Mouse (Mus musculus) hindbrain, embryonic 13.5 days (tissue): ENCODE results near the gene Eif1ad. TPM values are rescaled to one million over a fixed set of nuclear protein-coding genes. Genes with fewer than 3 reads are reported as not detected.
A peak's percentile ranks its signal among the peaks of the same experiment; 100 is the strongest.

ENCODE experiments used
- ATAC-seq: fragments of 200-750 bp; cut with Nextera tagmentation; 2 replicates; pipeline ENCODE4 v1.8.0; 2017; ENCODE audit warnings: moderate TSS enrichment; ENCODE audit not compliant: low FRiP score
- H3K27ac ChIP-seq: fragments of 300-500 bp; sonication (generic); 2 replicates; pipeline ENCODE4 v1.5.1; 2015; ENCODE audit warnings: inconsistent platforms, mild to moderate bottlenecking, moderate library complexity
- H3K27me3 ChIP-seq: fragments of 300-500 bp; sonication (generic); 2 replicates; pipeline ENCODE4 v1.6.1; 2015; ENCODE audit warnings: mild to moderate bottlenecking, inconsistent platforms
- H3K36me3 ChIP-seq: fragments of 300-500 bp; sonication (generic); 2 replicates; pipeline ENCODE4 v1.6.1; 2015; ENCODE audit warnings: mild to moderate bottlenecking, inconsistent platforms
- H3K4me1 ChIP-seq: fragments of 300-500 bp; sonication (generic); replicated peaks from 2 replicates; pipeline ENCODE4 v1.6.1; 2015; ENCODE audit warnings: inconsistent platforms
- H3K4me2 ChIP-seq: fragments of 300-500 bp; sonication (generic); 2 replicates; pipeline ENCODE4 v1.6.1; 2015; ENCODE audit warnings: inconsistent platforms, mild to moderate bottlenecking, moderate library complexity
- H3K4me3 ChIP-seq: fragments of 300-500 bp; sonication (generic); 2 replicates; pipeline ENCODE4 v1.5.1; 2015; ENCODE audit warnings: mild to moderate bottlenecking, inconsistent platforms
- H3K9ac ChIP-seq: fragments of 300-500 bp; sonication (generic); 2 replicates; pipeline ENCODE4 v1.6.1; 2015; ENCODE audit warnings: mild to moderate bottlenecking, inconsistent platforms
- H3K9me3 ChIP-seq: fragments of 300-500 bp; sonication (generic); 2 replicates; pipeline ENCODE4 v1.6.1; 2016; ENCODE audit warnings: inconsistent platforms
- WGBS: fragments of 180-500 bp; shearing (Covaris S2); methylation state at CpG from one replicate; pipeline ENCODE4 v1.1.7; 2015; 5-methylcytosine and 5-hydroxymethylcytosine counted together
- polyA plus RNA-seq: library from polyadenylated mRNA; unstranded; fragments of >200 nt; fragmentation: Nextera tagmentation; extraction: Ambion mirVana; gene quantifications from 2 replicates; pipeline ENCODE4 v1.2.1, GENCODE M21; 2015

The Eif1ad gene
- polyA plus RNA-seq, 1 experiment from 2014 or later, result 53.3 TPM

GRCm38 (mm10) chr19:5353609-5354008 is 12.9 kb upstream of the Eif1ad start:
- H3K9me3 ChIP-seq, result no peaks in the 10 kb centered on the region
- 89% methylated on average over 2 of the region's 2 CpGs for WGBS
- no peak overlapping the region for H3K27ac ChIP-seq
- H3K4me2 ChIP-seq, result no peak overlapping the region
- peaks cover 6% of the 10 kb centered on the region for H3K4me1 ChIP-seq
- no peaks in the 10 kb centered on the region for H3K36me3 ChIP-seq
- H3K4me3 ChIP-seq, result no peak overlapping the region
- H3K27me3 ChIP-seq, result peaks cover 6% of the 10 kb centered on the region; the same call in 1 of the 2 replicates
- ATAC-seq, result no peak
- no peak overlapping the region for H3K9ac ChIP-seq

DNA sequence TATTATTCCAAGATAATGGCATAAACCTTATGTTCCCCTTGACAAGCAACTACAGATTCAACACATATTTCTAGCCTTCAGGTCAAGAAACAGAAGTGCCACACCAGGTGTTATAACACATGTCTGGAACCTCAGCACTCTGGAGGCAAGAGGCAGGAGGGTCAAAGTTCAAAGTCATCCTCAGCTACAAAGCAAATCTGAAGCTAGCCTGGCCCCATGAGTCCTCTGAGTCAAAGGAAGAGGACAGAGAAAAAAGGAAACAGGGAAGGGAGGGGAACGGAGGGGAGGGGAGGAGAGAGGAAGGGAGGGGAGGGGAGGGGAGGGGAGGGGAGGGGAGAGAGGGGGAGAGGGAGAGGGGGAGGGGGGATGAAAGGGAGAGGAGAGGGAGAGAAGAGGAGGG is 10.5 kb upstream of the Eif1ad start:
- H3K9me3 ChIP-seq, result no peaks in the 10 kb centered on the region
- no CpG with 5 or more reads among the region's 1 CpGs for WGBS
- no peaks in the 10 kb centered on the region for H3K36me3 ChIP-seq
- no peaks in the 10 kb centered on the region for H3K27me3 ChIP-seq
- ATAC-seq, result no peak
- no peak overlapping the region for H3K9ac ChIP-seq
- no peak overlapping the region for H3K4me3 ChIP-seq
- no peak overlapping the region for H3K27ac ChIP-seq
- no peaks in the 10 kb centered on the region for H3K4me1 ChIP-seq
- H3K4me2 ChIP-seq, result no peak overlapping the region

GRCm38 (mm10) chr19:5362186-5362585 is 4.4 kb upstream of the Eif1ad start:
- H3K4me3 ChIP-seq, result no peak overlapping the region
- H3K4me1 ChIP-seq, result peaks cover 12% of the 10 kb centered on the region
- H3K27ac ChIP-seq, result no peak overlapping the region
- H3K9ac ChIP-seq, result no peak overlapping the region
- H3K27me3 ChIP-seq, result no peaks in the 10 kb centered on the region
- 80% methylated on average over 2 of the region's 2 CpGs for WGBS
- H3K4me2 ChIP-seq, result no peak overlapping the region
- no peak for ATAC-seq
- H3K36me3 ChIP-seq, result peaks cover 23% of the 10 kb centered on the region
- no peaks in the 10 kb centered on the region for H3K9me3 ChIP-seq

- peaks cover 26% of the 10 kb centered on the region for H3K4me1 ChIP-seq
- H3K4me3 ChIP-seq, result no peak overlapping the region
- H3K27ac ChIP-seq, result no peak overlapping the region
- H3K9me3 ChIP-seq, result no peaks in the 10 kb centered on the region
- no peak overlapping the region for H3K4me2 ChIP-seq
- H3K27me3 ChIP-seq, result no peaks in the 10 kb centered on the region
- no peak for ATAC-seq
- peaks cover 33% of the 10 kb centered on the region for H3K36me3 ChIP-seq
- 93% methylated on average over 2 of the region's 2 CpGs for WGBS
- no peak overlapping the region for H3K9ac ChIP-seq
These were observed 2.4 kb upstream of the Eif1ad start for GRCm38 (mm10) chr19:5364124-5364523.

- 24% methylated on average over 11 of the region's 11 CpGs for WGBS
- no peaks in the 10 kb centered on the region for H3K27me3 ChIP-seq
- ATAC-seq, result no peak
- H3K9ac ChIP-seq, result peak overlapping the region; percentile 88
- peaks cover 49% of the 10 kb centered on the region for H3K36me3 ChIP-seq
- H3K4me3 ChIP-seq, result peak overlapping the region; percentile 91
- peak overlapping the region; percentile 82 for H3K4me2 ChIP-seq
- H3K9me3 ChIP-seq, result no peaks in the 10 kb centered on the region
- peak overlapping the region; percentile 94 for H3K27ac ChIP-seq
- peaks cover 26% of the 10 kb centered on the region for H3K4me1 ChIP-seq
These were observed 790 bp upstream of the Eif1ad start for GRCm38 (mm10) chr19:5365751-5366150.

DNA sequence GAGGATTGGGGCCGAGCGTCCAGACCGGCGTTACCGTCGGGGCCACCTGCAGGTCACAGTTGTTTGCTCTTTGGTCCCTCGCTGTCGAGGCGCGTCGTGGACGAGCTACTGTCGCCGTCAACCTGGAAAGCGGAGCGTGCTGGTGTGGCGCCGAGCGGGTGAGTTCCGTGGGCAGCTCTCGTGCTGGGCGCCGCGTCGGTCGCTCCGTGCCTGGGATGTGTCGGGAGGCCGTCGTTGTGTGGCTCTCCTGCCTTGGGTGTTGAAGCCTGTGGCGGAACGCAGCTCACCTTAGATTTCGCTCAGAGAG is 465 bp downstream of the Eif1ad start, which contains the start of gene Banf1:
TSS of gene Banf1 (minus strand) at position 116 of the 307 bp plus-strand sequence.
- Histone ChIP-seq H3K4me1 (peaks cover 26% of the 10 kb centered on the region), H3K36me3 (peaks cover 59% of the 10 kb centered on the region), H3K4me3 (peak within 1 kb of the TSS; percentile 91), H3K4me2 (peak within 1 kb of the TSS; percentile 82), H3K9ac (peak within 1 kb of the TSS; percentile 88), H3K27ac (peak within 1 kb of the TSS; percentile 94), H3K27me3 (no peaks in the 10 kb centered on the region), H3K9me3 (no peaks in the 10 kb centered on the region)
- under 1% methylated on average over 33 of the region's 33 CpGs for WGBS
- ATAC-seq, result peak; percentile 36; the same call in 1 of the 2 replicates

DNA sequence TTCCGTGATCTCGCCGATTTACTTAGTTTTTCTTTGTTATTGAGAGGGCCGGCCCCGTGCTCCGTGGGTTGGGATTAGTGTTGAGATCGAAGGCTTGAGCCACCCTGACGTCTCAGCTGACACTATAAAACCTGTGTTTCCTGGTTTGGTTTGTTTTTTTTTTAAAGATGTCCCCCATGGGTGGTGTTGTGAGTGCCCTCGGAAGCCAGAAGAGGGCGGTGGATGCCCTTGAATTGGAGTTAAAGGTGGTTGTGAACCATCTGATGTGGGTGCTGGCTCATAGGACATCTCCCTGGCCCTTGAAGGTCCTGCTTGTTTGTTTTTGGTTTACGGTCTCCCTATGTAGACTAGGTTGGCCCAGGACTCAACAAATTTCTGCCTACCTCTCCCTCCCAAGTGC is 914 bp downstream of the Eif1ad start:
- Histone ChIP-seq H3K9ac (peak overlapping the region; percentile 88), H3K9me3 (no peaks in the 10 kb centered on the region), H3K4me1 (peaks cover 26% of the 10 kb centered on the region), H3K27ac (peak overlapping the region; percentile 94), H3K27me3 (no peaks in the 10 kb centered on the region), H3K36me3 (peaks cover 64% of the 10 kb centered on the region), H3K4me3 (peak overlapping the region; percentile 91), H3K4me2 (peak overlapping the region; percentile 82)
- WGBS, result 12% methylated on average over 11 of the region's 11 CpGs
- ATAC-seq, result no peak

DNA sequence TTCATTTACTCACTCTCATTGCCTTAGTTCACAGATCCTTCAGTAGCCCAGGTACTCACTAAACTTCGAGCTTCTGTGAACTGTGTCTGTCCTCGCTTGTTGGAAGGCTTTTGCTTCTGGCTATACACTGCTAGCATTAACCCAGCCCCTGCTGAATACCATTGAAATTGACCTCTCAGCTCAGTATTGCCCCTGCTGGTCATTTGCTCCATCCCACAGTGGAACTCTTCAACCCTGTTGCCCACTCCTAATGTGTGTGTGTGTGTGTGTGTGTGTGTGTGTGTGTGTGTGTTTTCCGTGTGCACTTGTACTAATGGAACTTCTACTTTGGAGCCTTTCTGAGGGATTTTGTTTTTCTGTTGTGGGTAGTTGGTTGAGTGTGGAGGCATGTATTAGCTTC is 4.4 kb downstream of the Eif1ad start:
- H3K4me1 ChIP-seq, result peaks cover 16% of the 10 kb centered on the region
- H3K4me2 ChIP-seq, result no peak overlapping the region
- H3K27ac ChIP-seq, result no peak overlapping the region
- no peak overlapping the region for H3K4me3 ChIP-seq
- 91% methylated on average over 3 of the region's 3 CpGs for WGBS
- H3K9me3 ChIP-seq, result no peaks in the 10 kb centered on the region
- ATAC-seq, result no peak
- peaks cover 63% of the 10 kb centered on the region for H3K36me3 ChIP-seq
- no peak overlapping the region for H3K9ac ChIP-seq
- H3K27me3 ChIP-seq, result no peaks in the 10 kb centered on the region

DNA sequence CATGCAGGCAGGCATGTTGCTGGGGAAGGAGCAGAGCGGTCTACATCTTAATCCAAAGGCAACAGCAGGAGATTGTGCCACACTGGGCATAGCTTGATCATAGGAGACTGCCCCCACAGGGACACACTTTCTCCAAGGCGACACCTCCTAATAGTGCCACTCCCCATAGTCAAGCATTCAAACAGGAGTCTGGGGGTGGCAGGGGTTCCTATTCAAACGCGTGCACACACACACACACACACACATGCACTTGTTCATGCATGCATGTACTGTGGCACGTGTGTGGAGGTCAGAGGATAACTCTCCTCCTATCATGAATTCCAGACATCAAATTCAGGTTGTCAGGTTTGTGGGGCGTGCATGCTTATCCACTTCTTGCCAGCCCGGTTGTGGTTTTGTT is 6.2 kb downstream of the Eif1ad start:
- no peak overlapping the region for H3K9ac ChIP-seq
- H3K27ac ChIP-seq, result no peak overlapping the region
- no peak for ATAC-seq
- 89% methylated on average over 7 of the region's 7 CpGs for WGBS
- no peak overlapping the region for H3K4me2 ChIP-seq
- no peaks in the 10 kb centered on the region for H3K9me3 ChIP-seq
- H3K4me1 ChIP-seq, result peaks cover 11% of the 10 kb centered on the region
- H3K4me3 ChIP-seq, result no peak overlapping the region
- no peaks in the 10 kb centered on the region for H3K27me3 ChIP-seq
- H3K36me3 ChIP-seq, result peaks cover 79% of the 10 kb centered on the region

- peaks cover 83% of the 10 kb centered on the region for H3K36me3 ChIP-seq
- no peaks in the 10 kb centered on the region for H3K9me3 ChIP-seq
These were observed 7.6 kb downstream of the Eif1ad start for GRCm38 (mm10) chr19:5374177-5374576.

GRCm38 (mm10) chr19:5374748-5375147 is 8.2 kb downstream of the Eif1ad start:
- H3K9ac ChIP-seq, result no peak overlapping the region
- no peaks in the 10 kb centered on the region for H3K27me3 ChIP-seq
- no peak for ATAC-seq
- no peak overlapping the region for H3K4me3 ChIP-seq
- peaks cover 83% of the 10 kb centered on the region for H3K36me3 ChIP-seq
- no peak overlapping the region for H3K27ac ChIP-seq
- 82% methylated on average over 4 of the region's 4 CpGs for WGBS
- no peaks in the 10 kb centered on the region; the same call in 1 of the 2 replicates for H3K4me1 ChIP-seq
- H3K4me2 ChIP-seq, result no peak overlapping the region
- H3K9me3 ChIP-seq, result no peaks in the 10 kb centered on the region

More at GRCm38 (mm10) chr19:5374177-5374576, 7.6 kb downstream of the Eif1ad start:
- Histone ChIP-seq H3K27ac (no peak overlapping the region), H3K4me1 (no peaks in the 10 kb centered on the region; the same call in 1 of the 2 replicates), H3K9ac (no peak overlapping the region), H3K4me2 (no peak overlapping the region), H3K4me3 (no peak overlapping the region), H3K27me3 (no peaks in the 10 kb centered on the region)
- ATAC-seq, result no peak
- WGBS, result 87% methylated on average over 4 of the region's 4 CpGs

DNA sequence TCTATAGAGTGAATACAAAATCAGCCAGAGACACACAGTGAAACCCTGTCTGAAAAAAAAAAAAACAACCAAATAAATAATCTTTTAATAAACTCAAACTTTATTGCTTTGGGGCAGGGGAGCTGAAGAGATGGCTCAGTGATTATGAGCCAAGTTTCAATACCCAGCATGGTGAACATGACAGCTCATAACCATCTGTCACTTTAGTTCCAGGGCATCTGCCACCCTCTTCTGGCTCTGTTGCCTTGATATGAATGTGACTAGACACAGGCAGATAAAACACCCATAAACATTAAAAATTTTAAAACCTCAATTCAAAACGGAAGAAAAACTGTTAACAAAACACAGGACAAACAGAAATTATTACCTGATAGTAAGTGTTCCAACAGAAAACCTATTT is 10.9 kb downstream of the Eif1ad start:
- Histone ChIP-seq H3K4me2 (no peak overlapping the region), H3K27ac (no peak overlapping the region), H3K9me3 (no peaks in the 10 kb centered on the region), H3K4me3 (no peak overlapping the region), H3K36me3 (peaks cover 86% of the 10 kb centered on the region), H3K4me1 (no peaks in the 10 kb centered on the region), H3K27me3 (no peaks in the 10 kb centered on the region), H3K9ac (no peak overlapping the region)
- no peak for ATAC-seq
- 89% methylated on average over 1 of the region's 1 CpGs for WGBS

- Histone ChIP-seq H3K36me3 (peaks cover 76% of the 10 kb centered on the region), H3K4me1 (peaks cover 18% of the 10 kb centered on the region), H3K4me3 (no peak overlapping the region), H3K27me3 (no peaks in the 10 kb centered on the region), H3K4me2 (no peak overlapping the region), H3K9ac (no peak overlapping the region), H3K27ac (no peak overlapping the region), H3K9me3 (no peaks in the 10 kb centered on the region)
- 97% methylated on average over 12 of the region's 12 CpGs for WGBS
- ATAC-seq, result no peak
These were observed 16.8 kb downstream of the Eif1ad start for GRCm38 (mm10) chr19:5383326-5383725.
